Mouse (Mus musculus) G1E (cell line): ENCODE results near the gene Gpr82. TPM values are rescaled to one million over a fixed set of nuclear protein-coding genes. Genes with fewer than 3 reads are reported as not detected.

Experiments
- ATAC-seq: 2 replicates; pipeline ENCODE4 v1.8.0; 2016; ENCODE audit warnings: mild to moderate bottlenecking; ENCODE audit not compliant: insufficient number of reproducible peaks, poor library complexity, low FRiP score, severe bottlenecking; ENCODE audit errors: extremely low read depth
- DNase-seq: peaks from one replicate; pipeline ENCODE4 v3.0.0; 2012; ENCODE audit warnings: low spot score
- H3K27me3 ChIP-seq: 2 replicates; pipeline ENCODE4 v1.6.1; 2012; ENCODE audit warnings: mild to moderate bottlenecking, low read length, inconsistent platforms; ENCODE audit not compliant: insufficient read depth
- H3K36me3 ChIP-seq: replicated peaks from 2 replicates; pipeline ENCODE3; 2012; ENCODE audit warnings: mild to moderate bottlenecking, inconsistent platforms
- H3K4me1 ChIP-seq: 2 replicates; pipeline ENCODE4 v1.6.1; 2012; ENCODE audit warnings: low read depth, low read length, inconsistent platforms, mixed read lengths; ENCODE audit not compliant: insufficient read depth
- H3K4me3 ChIP-seq: 2 replicates; pipeline ENCODE4 v1.5.1; 2012; ENCODE audit warnings: low read depth, mild to moderate bottlenecking, inconsistent platforms, low read length, moderate library complexity, mixed read lengths
- H3K9me3 ChIP-seq: replicated peaks from 2 replicates; pipeline ENCODE4 v1.6.1; 2012; ENCODE audit warnings: inconsistent platforms
- CTCF ChIP-seq: IDR thresholded peaks from 2 replicates; pipeline ENCODE4 v1.5.1; 2012; ENCODE audit warnings: low read depth, low read length, inconsistent platforms, mixed read lengths
- GATA1 ChIP-seq: IDR thresholded peaks from 2 replicates; pipeline ENCODE4 v1.6.1; 2012; ENCODE audit warnings: borderline replicate concordance, low read length, inconsistent platforms, mixed read lengths
- GATA2 ChIP-seq: IDR thresholded peaks from 2 replicates; pipeline ENCODE4 v1.6.1; 2012; ENCODE audit warnings: low read depth, low read length, inconsistent platforms, borderline replicate concordance
- POLR2AphosphoS5 ChIP-seq: IDR thresholded peaks from 2 replicates; pipeline ENCODE4 v1.6.1; 2012; ENCODE audit warnings: low read depth, low read length, inconsistent platforms; ENCODE audit not compliant: insufficient replicate concordance
- TAL1 ChIP-seq: conservative IDR thresholded peaks from 2 replicates; pipeline ENCODE4 v1.6.1; 2012; ENCODE audit warnings: low read depth, low read length, inconsistent platforms, mixed read lengths
- polyA plus RNA-seq: library from polyadenylated mRNA; stranded (reverse); fragments of >175 nt; gene quantifications from 2 replicates; pipeline ENCODE4 v1.2.3, GENCODE M21; 2012
- total RNA-seq, 2 experiments: library from RNA; stranded (forward) in 1 of 2; stranded (reverse) in 1 of 2; fragments of 200-1000 nt in 1 of 2; fragments of >200 nt in 1 of 2; fragmentation: Nextera tagmentation in 1 of 2; gene quantifications; 2 replicates each; pipeline ENCODE4 v1.2.3; 2014 to 2017

The Gpr82 gene
- total and polyA plus RNA-seq, 3 experiments = 0.11 TPM; not detected in 2

GRCm38 (mm10) chrX:13631599-13632283 lies 29.4 kb upstream of the Gpr82 start, which contains the start of gene Gpr34:
Gpr34 (plus strand) TSS chrX:13632089.
- no peak for DNase-seq

GRCm38 (mm10) chrX:13636398-13636797 lies 24.8 kb upstream of the Gpr82 start:
- no peak for TF ChIP-seq POLR2AphosphoS5
- no peak for TF ChIP-seq TAL1
- TF ChIP-seq CTCF = no peak
- TF ChIP-seq GATA1 = no peak
- no peak for TF ChIP-seq GATA2
- DNase-seq = no peak
- Histone ChIP-seq H3K27me3 (no peaks in the 10 kb centered on the region), H3K36me3 (no peaks in the 10 kb centered on the region), H3K9me3 (no peaks in the 10 kb centered on the region), H3K4me1 (peaks cover 4% of the 10 kb centered on the region; the same call in 1 of the 2 replicates), H3K4me3 (no peak overlapping the region)
- no peak for ATAC-seq

More at GRCm38 (mm10) chrX:13631599-13632283, 29.4 kb upstream of the Gpr82 start, which contains the start of gene Gpr34:
- Histone ChIP-seq H3K4me3 (no peak within 1 kb of the TSS), H3K36me3 (no peaks in the 10 kb centered on the region), H3K27me3 (no peaks in the 10 kb centered on the region), H3K4me1 (peaks cover 4% of the 10 kb centered on the region; the same call in 1 of the 2 replicates), H3K9me3 (no peaks in the 10 kb centered on the region)
- no peak for TF ChIP-seq GATA2
- no peak for TF ChIP-seq CTCF
- TF ChIP-seq TAL1 = no peak
- no peak for TF ChIP-seq GATA1
- TF ChIP-seq POLR2AphosphoS5 = no peak
- ATAC-seq = no peak

GRCm38 (mm10) chrX:13638894-13639293 lies 22.3 kb upstream of the Gpr82 start:
- TF ChIP-seq GATA2 (no peak), GATA1 (no peak), POLR2AphosphoS5 (no peak), CTCF (no peak), TAL1 (no peak)
- DNase-seq (no peak), ATAC-seq (no peak)
- H3K4me1 ChIP-seq = peaks cover 4% of the 10 kb centered on the region; the same call in 1 of the 2 replicates
- H3K9me3 ChIP-seq = no peaks in the 10 kb centered on the region
- H3K4me3 ChIP-seq = no peak overlapping the region
- no peaks in the 10 kb centered on the region for H3K27me3 ChIP-seq
- no peaks in the 10 kb centered on the region for H3K36me3 ChIP-seq

- Histone ChIP-seq H3K36me3 (no peaks in the 10 kb centered on the region), H3K27me3 (no peaks in the 10 kb centered on the region), H3K9me3 (no peaks in the 10 kb centered on the region), H3K4me3 (no peak overlapping the region), H3K4me1 (peaks cover 43% of the 10 kb centered on the region)
- ATAC-seq = peak; percentile 17; the same call in 1 of the 2 replicates
- TF ChIP-seq POLR2AphosphoS5 = no peak
- no peak for TF ChIP-seq GATA2
- TF ChIP-seq TAL1 = no peak
- no peak for DNase-seq
Observed at GRCm38 (mm10) chrX:13651889-13652288, 9.3 kb upstream of the Gpr82 start.

GRCm38 (mm10) chrX:13652291-13652690 lies 8.9 kb upstream of the Gpr82 start:
- no peak for DNase-seq
- Histone ChIP-seq H3K9me3 (no peaks in the 10 kb centered on the region), H3K4me3 (no peak overlapping the region), H3K36me3 (no peaks in the 10 kb centered on the region), H3K4me1 (peaks cover 43% of the 10 kb centered on the region), H3K27me3 (no peaks in the 10 kb centered on the region)
- no peak for TF ChIP-seq POLR2AphosphoS5
- TF ChIP-seq CTCF = no peak
- TF ChIP-seq GATA2 = no peak
- TF ChIP-seq TAL1 = no peak
- TF ChIP-seq GATA1 = no peak
- peak; percentile 54; the same call in 1 of the 2 replicates for ATAC-seq

GRCm38 (mm10) chrX:13655005-13655421 lies 6.2 kb upstream of the Gpr82 start:
- Histone ChIP-seq H3K9me3 (no peaks in the 10 kb centered on the region), H3K4me1 (peaks cover 61% of the 10 kb centered on the region), H3K36me3 (no peaks in the 10 kb centered on the region), H3K27me3 (no peaks in the 10 kb centered on the region), H3K4me3 (no peak overlapping the region)
- TF ChIP-seq CTCF (no peak), POLR2AphosphoS5 (no peak), GATA2 (no peak), TAL1 (no peak), GATA1 (no peak)
- DNase-seq (no peak), ATAC-seq (peak; percentile 47)

- Histone ChIP-seq H3K4me3 (no peak overlapping the region), H3K36me3 (no peaks in the 10 kb centered on the region), H3K4me1 (peaks cover 64% of the 10 kb centered on the region), H3K27me3 (no peaks in the 10 kb centered on the region), H3K9me3 (no peaks in the 10 kb centered on the region)
- TF ChIP-seq POLR2AphosphoS5 (no peak), GATA2 (no peak), TAL1 (no peak), CTCF (no peak)
- DNase-seq (no peak), ATAC-seq (no peak)
Observed at GRCm38 (mm10) chrX:13655906-13656305, 5.3 kb upstream of the Gpr82 start.
